In genomic region chr7:127944614-127945013, GRCm38 (mm10) we compare ENCODE assay signal across 10 mouse cellular contexts. TPM values are rescaled to one million over a fixed set of nuclear protein-coding genes. Genes with fewer than 3 reads are reported as not detected.
DNase-seq lines count a peak whose midpoint lies in the region; ATAC-seq and TF ChIP-seq lines count a peak whose summit lies in the region.
"Had no signal": no experiment of that assay in that cellular context is flagged by ENCODE, and none has a peak within 500 bp of the region (broad histone marks: within the 10 kb centered on the region; RNA-seq: fewer than 3 reads in every experiment).

No protein-coding gene starts in this region.

- 8% methylated on average over 23 of the region's 23 CpGs for WGBS in kidney, embryonic 14.5 days
- 9% methylated on average over 23 of the region's 23 CpGs for WGBS in liver, embryonic 12.5 days (ENCODE audit: insufficient replicate concordance)

- no peak overlapping the region for H3K27ac ChIP-seq in kidney, embryonic 14.5 days (ENCODE audit: low read depth, low read length)
- H3K27ac ChIP-seq in embryonic fibroblast, embryonic 13.5 days (ENCODE audit: insufficient read depth, low read length) = no peak overlapping the region
- H3K27ac ChIP-seq in liver, embryonic 12.5 days = no peak overlapping the region

- peak overlapping the region; percentile 31; the same call in 1 of the 2 replicates for H3K9ac ChIP-seq in kidney, embryonic 14.5 days (ENCODE audit: low read depth, low read length)
- no peak overlapping the region for H3K9ac ChIP-seq in liver, embryonic 12.5 days

- ATAC-seq in kidney, embryonic 14.5 days (ENCODE audit: low FRiP score, low TSS enrichment) = 0 out of 2 replicates have a peak, but pooled peaks have one; percentile 46
- no peak for ATAC-seq in liver, embryonic 12.5 days
- ATAC-seq in megakaryocyte progenitor cell, adult 5-6 weeks (replicated peaks; ENCODE audit: poor library complexity) = no peak
- ATAC-seq in megakaryocyte-erythroid progenitor cell, adult 5-6 weeks (replicated peaks; ENCODE audit: low FRiP score, low TSS enrichment, poor library complexity, severe bottlenecking) = no peak

- H3K4me2 ChIP-seq in kidney, embryonic 14.5 days (replicated peaks; ENCODE audit: low read depth, low read length) = peak overlapping the region; percentile 24; the same call in 1 of the 2 replicates
- H3K4me2 ChIP-seq in liver, embryonic 12.5 days = peak overlapping the region; percentile 33; the same call in 1 of the 2 replicates

- peaks cover 5% of the 10 kb centered on the region; the same call in 1 of the 2 replicates for H3K4me1 ChIP-seq in kidney, embryonic 14.5 days (ENCODE audit: control insufficient read depth, insufficient read depth, low read length)
- H3K4me1 ChIP-seq in embryonic fibroblast, embryonic 13.5 days (ENCODE audit: control insufficient read depth, insufficient read depth, low read length) = no peaks in the 10 kb centered on the region; the same call in 1 of the 2 replicates
- H3K4me1 ChIP-seq in liver, embryonic 12.5 days = peaks cover 5% of the 10 kb centered on the region

- peak; percentile 31; the same call in 1 of the 2 replicates for TF ChIP-seq POLR2A in embryonic fibroblast, embryonic 13.5 days (IDR thresholded peaks at IDR 0.05; ENCODE audit: low read depth, low read length)

- DNase-seq in kidney, adult 8-10 months = no peak
- peak; percentile 63 for DNase-seq in adrenal gland, postnatal 14 days
- no peak for DNase-seq in c-Kit-positive CD71-positive TER-119-positive erythroid progenitor cells, embryonic 14.5 days (ENCODE audit: low spot score)
- DNase-seq: cerebellum, postnatal 10 days had no signal

- H3K4me3 ChIP-seq in kidney, embryonic 14.5 days (ENCODE audit: low read length) = no peak overlapping the region
- H3K4me3 ChIP-seq in embryonic fibroblast, embryonic 13.5 days (ENCODE audit: insufficient read depth, low read length) = no peak overlapping the region
- H3K4me3 ChIP-seq in liver, embryonic 12.5 days = no peak overlapping the region

- peaks cover 23% of the 10 kb centered on the region; the same call in 1 of the 2 replicates for H3K27me3 ChIP-seq in kidney, embryonic 14.5 days (ENCODE audit: control insufficient read depth, insufficient read depth, low read length)
- H3K27me3 ChIP-seq in liver, embryonic 12.5 days (replicated peaks) = peaks cover 47% of the 10 kb centered on the region

- H3K36me3 ChIP-seq in kidney, embryonic 14.5 days (ENCODE audit: control insufficient read depth, insufficient read depth, low read length) = no peaks in the 10 kb centered on the region
- no peaks in the 10 kb centered on the region for H3K36me3 ChIP-seq in liver, embryonic 12.5 days
- H3K36me3 ChIP-seq: G1E had no signal

- TF ChIP-seq CTCF in embryonic fibroblast, embryonic 13.5 days (IDR thresholded peaks at IDR 0.05; ENCODE audit: borderline replicate concordance, insufficient read depth, low read length) = no peak

- H3K9me3 ChIP-seq in kidney, embryonic 14.5 days (ENCODE audit: control insufficient read depth, low read length) = no peaks in the 10 kb centered on the region
- no peaks in the 10 kb centered on the region for H3K9me3 ChIP-seq in liver, embryonic 12.5 days (replicated peaks)
- H3K9me3 ChIP-seq: G1E had no signal

RNA-seq across cellular contexts. Expression of gene Prss36, which starts 1.9 kb away (rescaled TPM):
- 12.1 and 12.4 TPM in 2 replicates for polyA plus RNA-seq in kidney, embryonic 14.5 days (2014; fragmentation: Nextera tagmentation; extraction: Ambion mirVana)
- total RNA-seq in adrenal gland, postnatal 14 days (2021) = 12.5 and 13.1 TPM in 2 replicates
- 6.8 and 7.1 TPM in 2 replicates for polyA plus RNA-seq in embryonic fibroblast, embryonic 13.5 days (2011; ENCODE audit: insufficient read length, low read depth, missing spikeins)
- 3.9 and 5.1 TPM in 2 replicates for polyA plus RNA-seq in liver, embryonic 12.5 days (2016; fragmentation: Nextera tagmentation; extraction: Ambion mirVana)
- 1.5 and 2.3 TPM in 2 replicates for total RNA-seq in megakaryocyte progenitor cell, adult 5-6 weeks (2015)
- 0.75 and 7.2 TPM in 2 replicates for total RNA-seq in megakaryocyte progenitor cell, adult 5-6 weeks (2017)
- total RNA-seq in megakaryocyte-erythroid progenitor cell, adult 5-6 weeks (2014; fragmentation: Nextera tagmentation) = 2.8 and 9.8 TPM in 2 replicates
- total RNA-seq in megakaryocyte-erythroid progenitor cell, adult 5-6 weeks (2017) = 2.5 and 3.4 TPM in 2 replicates

RNA-seq across cellular contexts. Expression of gene Prss8, which starts 14.7 kb away (rescaled TPM):
- polyA plus RNA-seq in kidney, embryonic 14.5 days (2014; fragmentation: Nextera tagmentation; extraction: Ambion mirVana) = 44.7 and 47.1 TPM in 2 replicates
- total RNA-seq in adrenal gland, postnatal 14 days (2021) = 0.22 and 0.30 TPM in 2 replicates
- polyA plus RNA-seq in embryonic fibroblast, embryonic 13.5 days (2011; ENCODE audit: insufficient read length, low read depth, missing spikeins) = not detected in 2 replicates
- 4.0 and 4.4 TPM in 2 replicates for polyA plus RNA-seq in liver, embryonic 12.5 days (2016; fragmentation: Nextera tagmentation; extraction: Ambion mirVana)
- total RNA-seq in megakaryocyte progenitor cell, adult 5-6 weeks (2015) = not detected in 2 replicates
- total RNA-seq in megakaryocyte progenitor cell, adult 5-6 weeks (2017) = not detected in 2 replicates
- not detected in 2 replicates for total RNA-seq in megakaryocyte-erythroid progenitor cell, adult 5-6 weeks (2014; fragmentation: Nextera tagmentation)
- total RNA-seq in megakaryocyte-erythroid progenitor cell, adult 5-6 weeks (2017) = not detected in 2 replicates
- polyA plus RNA-seq: G1E had no signal

RNA-seq across cellular contexts. Expression of gene Fus, which starts 22.6 kb away (rescaled TPM):
- 62.7 and 77.7 TPM in 2 replicates for polyA plus RNA-seq in kidney, embryonic 14.5 days (2014; fragmentation: Nextera tagmentation; extraction: Ambion mirVana)
- total RNA-seq in adrenal gland, postnatal 14 days (2021) = 275 and 322 TPM in 2 replicates
- 861 and 978 TPM in 2 replicates for polyA plus RNA-seq in embryonic fibroblast, embryonic 13.5 days (2011; ENCODE audit: insufficient read length, low read depth, missing spikeins)
- polyA plus RNA-seq in liver, embryonic 12.5 days (2016; fragmentation: Nextera tagmentation; extraction: Ambion mirVana) = 217 and 225 TPM in 2 replicates
- total RNA-seq in megakaryocyte progenitor cell, adult 5-6 weeks (2015) = 180 and 190 TPM in 2 replicates
- 27.2 and 49.5 TPM in 2 replicates for total RNA-seq in megakaryocyte progenitor cell, adult 5-6 weeks (2017)
- total RNA-seq in megakaryocyte-erythroid progenitor cell, adult 5-6 weeks (2014; fragmentation: Nextera tagmentation) = 315 and 387 TPM in 2 replicates
- 61.4 and 85.2 TPM in 2 replicates for total RNA-seq in megakaryocyte-erythroid progenitor cell, adult 5-6 weeks (2017)

RNA-seq across cellular contexts. Expression of gene Kat8, which starts 32.3 kb away (rescaled TPM):
- polyA plus RNA-seq in kidney, embryonic 14.5 days (2014; fragmentation: Nextera tagmentation; extraction: Ambion mirVana) = 37.2 and 48.9 TPM in 2 replicates
- total RNA-seq in adrenal gland, postnatal 14 days (2021) = 24.0 and 25.5 TPM in 2 replicates
- 19.8 and 24.5 TPM in 2 replicates for polyA plus RNA-seq in embryonic fibroblast, embryonic 13.5 days (2011; ENCODE audit: insufficient read length, low read depth, missing spikeins)
- 29.5 and 31.0 TPM in 2 replicates for polyA plus RNA-seq in liver, embryonic 12.5 days (2016; fragmentation: Nextera tagmentation; extraction: Ambion mirVana)
- total RNA-seq in megakaryocyte progenitor cell, adult 5-6 weeks (2015) = 18.1 and 30.6 TPM in 2 replicates
- 23.7 and 30.4 TPM in 2 replicates for total RNA-seq in megakaryocyte progenitor cell, adult 5-6 weeks (2017)
- total RNA-seq in megakaryocyte-erythroid progenitor cell, adult 5-6 weeks (2014; fragmentation: Nextera tagmentation) = 32.7 and 37.9 TPM in 2 replicates
- 27.0 and 35.8 TPM in 2 replicates for total RNA-seq in megakaryocyte-erythroid progenitor cell, adult 5-6 weeks (2017)

RNA-seq across cellular contexts. Expression of gene Bckdk, which starts 40.7 kb away (rescaled TPM):
- polyA plus RNA-seq in kidney, embryonic 14.5 days (2014; fragmentation: Nextera tagmentation; extraction: Ambion mirVana) = 152 and 155 TPM in 2 replicates
- total RNA-seq in adrenal gland, postnatal 14 days (2021) = 130 and 135 TPM in 2 replicates
- 57.3 and 63.5 TPM in 2 replicates for polyA plus RNA-seq in embryonic fibroblast, embryonic 13.5 days (2011; ENCODE audit: insufficient read length, low read depth, missing spikeins)
- polyA plus RNA-seq in liver, embryonic 12.5 days (2016; fragmentation: Nextera tagmentation; extraction: Ambion mirVana) = 81.3 and 82.2 TPM in 2 replicates
- total RNA-seq in megakaryocyte progenitor cell, adult 5-6 weeks (2015) = 68.3 and 75.7 TPM in 2 replicates
- 42.5 and 49.9 TPM in 2 replicates for total RNA-seq in megakaryocyte progenitor cell, adult 5-6 weeks (2017)
- total RNA-seq in megakaryocyte-erythroid progenitor cell, adult 5-6 weeks (2014; fragmentation: Nextera tagmentation) = 76.8 and 85.0 TPM in 2 replicates
- 32.4 and 62.8 TPM in 2 replicates for total RNA-seq in megakaryocyte-erythroid progenitor cell, adult 5-6 weeks (2017)
